Mouse (Mus musculus) cerebellum, adult (tissue): Measurements from ENCODE around the gene Syngr4.
"Not testable (repeated sequence)": the region's sequence is repeated elsewhere in the genome, so short reads cannot be mapped to it uniquely, and the experiment has no call there.

ENCODE experiments used
- ATAC-seq: cut with Nextera tagmentation; 2 replicates; pipeline ENCODE4 v1.9.2; 2017; ENCODE audit warnings: mild to moderate bottlenecking, moderate library complexity, mixed read lengths; ENCODE audit not compliant: insufficient number of reproducible peaks, low FRiP score, low TSS enrichment

Gene Syngr4

DNA sequence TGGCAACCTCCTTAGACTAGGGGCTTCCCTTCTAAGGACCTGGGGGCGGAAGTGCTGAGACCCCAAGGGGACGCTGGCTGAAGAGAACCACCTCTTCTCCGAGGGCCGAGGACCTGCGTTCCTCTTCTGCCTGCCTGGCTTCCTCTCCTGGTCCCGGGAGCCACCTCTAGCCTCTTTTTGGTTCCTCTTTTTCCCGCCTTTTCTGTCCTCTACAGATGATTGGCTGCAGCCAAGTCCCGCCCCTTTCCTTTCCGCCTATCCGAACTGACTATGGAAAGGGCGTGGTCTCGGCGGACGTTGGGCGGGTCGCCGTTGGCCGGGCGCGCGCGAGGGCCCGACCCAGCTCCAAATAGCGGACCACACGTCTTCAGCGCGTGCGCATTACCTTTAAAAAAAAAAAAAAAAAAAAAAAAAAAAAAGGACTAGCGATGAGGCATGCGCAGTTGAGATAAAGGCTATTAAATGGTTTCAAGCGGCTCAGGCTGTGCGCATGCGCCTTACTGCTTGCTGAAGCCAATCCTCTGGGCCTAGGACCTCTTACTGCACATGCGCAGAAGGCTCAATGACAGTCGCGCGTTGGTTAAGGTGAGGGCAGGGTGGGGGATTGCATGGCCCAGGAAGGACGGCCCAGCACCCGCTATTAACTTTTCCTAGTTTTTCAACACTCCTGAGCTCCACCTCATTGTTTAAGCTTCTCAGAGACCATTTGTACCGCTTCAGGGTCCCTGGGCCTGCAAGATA lies at the start of gene Syngr4, which contains the start of gene Tmem143:
Gene Syngr4, minus strand, starts transcription at position 198 of the 741 bp plus-strand sequence.
Gene Tmem143, plus strand, starts transcription at position 425 of the 741 bp plus-strand sequence.
- ATAC-seq, result peak; percentile 88

DNA sequence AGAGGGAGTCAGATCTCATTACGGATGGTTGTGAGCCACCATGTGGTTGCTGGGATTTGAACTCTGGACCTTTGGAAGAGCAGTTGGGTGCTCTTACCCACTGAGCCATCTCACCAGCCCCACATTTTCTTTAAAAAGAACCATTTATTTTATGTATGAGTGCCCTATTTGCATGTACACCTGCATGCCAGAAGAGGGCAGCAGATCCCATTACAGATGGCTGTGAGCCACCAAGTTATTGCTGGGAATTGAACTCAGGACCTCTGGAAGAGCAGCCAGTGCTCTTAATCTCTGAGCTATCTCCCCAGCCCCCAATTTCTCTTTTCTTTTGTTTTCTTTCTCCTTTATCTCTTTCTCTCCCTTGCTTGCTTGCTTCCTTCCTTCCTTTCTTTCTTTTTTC lies 46.8 kb upstream of the Syngr4 start:
- not testable (repeated sequence) for ATAC-seq

DNA sequence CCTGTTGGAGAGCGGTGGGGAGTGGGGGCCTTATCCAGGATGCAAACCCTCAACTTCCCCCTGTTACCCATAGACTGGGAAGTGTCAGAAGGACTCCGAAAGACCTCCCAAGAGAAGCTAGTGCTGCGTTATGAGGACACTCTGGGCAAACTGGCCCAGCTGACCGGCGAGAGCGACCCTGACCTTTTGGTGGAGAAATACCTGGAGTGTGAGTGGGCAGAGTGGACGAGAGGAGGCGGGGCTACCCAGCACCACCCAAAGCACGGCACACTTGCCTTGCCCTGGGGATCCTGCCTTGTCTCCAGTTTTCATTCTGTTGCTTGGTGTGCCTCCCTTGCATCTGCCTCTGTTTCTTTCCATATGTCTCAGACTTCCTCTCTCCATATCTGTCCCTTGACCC lies 45.5 kb upstream of the Syngr4 start:
- ATAC-seq, result no peak

DNA sequence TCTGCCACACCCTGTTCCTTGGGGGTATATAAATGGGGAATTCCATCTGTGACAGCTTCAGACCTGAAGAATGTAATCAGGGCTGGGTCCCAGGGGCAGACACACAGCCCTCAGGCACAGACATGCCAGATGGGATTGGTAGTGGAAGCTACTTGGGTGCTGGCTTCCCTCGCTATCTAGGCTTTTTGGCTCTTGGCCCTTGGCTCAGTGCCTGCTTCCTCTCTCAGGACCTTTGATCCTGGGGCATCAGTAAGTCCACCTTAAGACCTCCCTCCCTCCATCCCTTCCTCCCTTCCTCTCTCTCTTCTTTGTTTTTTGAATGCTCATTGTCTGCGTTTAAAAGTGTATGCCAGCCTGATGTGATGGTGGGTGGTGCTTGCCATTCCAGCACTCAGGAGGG lies 43.3 kb upstream of the Syngr4 start:
- no peak for ATAC-seq

DNA sequence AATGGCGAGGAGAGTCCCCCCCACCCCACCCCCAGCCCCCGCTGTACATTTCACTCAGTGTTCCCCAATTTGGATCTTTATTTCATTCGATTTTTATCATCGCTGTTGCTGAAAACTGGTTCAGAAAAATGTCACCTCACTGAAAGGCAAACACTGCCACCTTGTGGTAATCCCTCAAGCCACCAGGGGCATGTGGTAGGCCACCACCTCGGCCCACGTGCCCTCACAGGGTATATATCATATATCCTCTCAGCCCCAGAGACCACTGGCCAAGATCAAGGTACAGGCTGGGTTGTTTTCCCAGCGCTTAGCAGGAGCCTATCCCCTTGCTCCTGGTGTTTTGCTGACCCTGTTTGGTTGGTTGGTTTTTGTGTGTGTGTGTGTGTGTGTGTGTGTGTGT lies 38.6 kb upstream of the Syngr4 start:
- ATAC-seq, result no peak

DNA sequence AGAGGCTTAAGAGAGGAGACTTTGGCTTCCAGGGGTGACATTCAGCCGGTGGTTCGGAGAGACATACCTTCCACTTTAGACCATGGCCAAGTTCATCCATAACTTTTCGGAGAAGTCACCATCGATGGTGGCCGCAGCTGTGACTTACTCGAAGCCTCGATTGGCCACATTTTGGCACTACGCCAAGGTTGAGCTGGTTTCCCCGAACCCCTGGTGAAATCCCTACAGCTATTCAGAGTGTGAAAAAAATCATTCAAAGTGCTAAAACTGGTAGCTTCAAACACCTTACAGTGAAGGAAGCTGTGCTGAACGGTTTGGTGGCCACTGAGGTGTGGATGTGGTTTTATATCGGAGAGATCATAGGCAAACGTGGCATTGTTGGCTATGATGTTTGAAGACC lies 37.3 kb upstream of the Syngr4 start:
- not testable (repeated sequence) for ATAC-seq

DNA sequence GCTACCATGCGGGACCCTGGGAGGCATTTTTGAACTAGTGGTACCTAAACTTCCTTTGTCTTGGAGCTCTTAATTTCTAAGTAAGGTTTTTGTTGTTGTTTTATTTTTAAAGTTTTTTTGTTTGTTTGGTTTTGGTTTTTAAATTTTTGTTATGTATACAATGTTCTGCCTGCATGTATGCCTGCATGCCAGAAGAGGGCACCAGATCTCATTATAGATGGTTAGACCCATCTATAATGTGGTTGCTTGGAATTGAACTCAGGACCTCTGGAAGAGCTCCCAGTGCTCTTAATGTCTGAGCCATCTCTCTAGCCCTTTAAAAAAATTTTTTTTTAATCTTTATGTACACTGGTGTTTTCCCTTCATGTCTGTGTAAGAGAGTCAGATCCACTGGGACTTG lies 33.2 kb upstream of the Syngr4 start:
- no peak for ATAC-seq

DNA sequence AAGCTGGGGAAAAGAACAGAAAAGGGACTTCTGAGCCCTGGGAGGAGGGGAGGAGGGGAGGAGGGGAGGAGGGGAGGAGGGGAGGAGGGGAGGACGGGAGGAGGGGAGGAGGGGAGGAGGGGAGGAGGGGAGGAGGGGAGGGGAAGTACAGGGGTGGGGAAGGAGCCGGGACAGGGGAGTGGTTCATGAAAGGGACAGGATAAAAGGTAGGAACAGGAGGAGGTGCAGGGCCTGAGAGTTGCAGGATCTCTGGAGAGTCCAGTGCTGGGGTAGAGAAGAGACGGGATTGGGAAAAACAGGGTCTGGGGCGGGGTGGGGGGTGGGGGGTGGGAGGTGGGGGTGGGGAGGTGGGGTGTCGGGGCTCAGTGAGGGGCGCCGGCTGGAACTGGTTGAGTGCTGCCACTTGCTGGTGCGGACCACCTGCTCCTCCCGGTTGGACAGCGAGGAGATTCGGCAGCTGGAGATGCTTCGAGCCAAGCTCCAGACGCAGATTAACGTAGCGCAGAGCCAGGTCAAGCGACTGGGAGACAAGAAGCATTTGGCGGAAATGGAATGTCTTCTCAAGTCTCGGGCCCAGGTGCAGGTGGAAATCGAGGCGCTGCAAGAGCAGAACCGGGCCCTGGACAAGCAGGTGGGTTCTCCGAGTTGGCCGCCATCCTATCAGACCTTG lies 32.2 kb upstream of the Syngr4 start:
- no peak for ATAC-seq

DNA sequence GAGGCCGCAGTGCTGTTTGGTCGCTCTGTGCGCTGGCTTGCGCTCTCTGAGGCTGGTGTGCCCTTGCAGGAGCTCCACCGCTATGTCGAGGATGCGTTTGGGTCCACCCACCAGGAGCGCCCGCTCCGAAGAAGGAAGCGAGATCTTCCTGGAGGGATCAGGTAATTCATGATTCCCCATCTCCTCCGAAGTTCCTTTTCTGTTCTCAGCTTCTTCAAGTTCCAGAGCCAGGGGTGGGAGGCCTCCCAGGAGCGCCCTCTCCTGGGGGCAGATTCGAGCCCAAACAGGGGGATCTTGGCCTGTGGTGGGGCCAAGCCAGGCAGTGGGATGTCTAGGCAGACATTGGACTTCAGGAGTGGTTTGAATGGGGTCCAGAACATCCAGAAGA lies 27.9 kb upstream of the Syngr4 start:
- ATAC-seq, result no peak

DNA sequence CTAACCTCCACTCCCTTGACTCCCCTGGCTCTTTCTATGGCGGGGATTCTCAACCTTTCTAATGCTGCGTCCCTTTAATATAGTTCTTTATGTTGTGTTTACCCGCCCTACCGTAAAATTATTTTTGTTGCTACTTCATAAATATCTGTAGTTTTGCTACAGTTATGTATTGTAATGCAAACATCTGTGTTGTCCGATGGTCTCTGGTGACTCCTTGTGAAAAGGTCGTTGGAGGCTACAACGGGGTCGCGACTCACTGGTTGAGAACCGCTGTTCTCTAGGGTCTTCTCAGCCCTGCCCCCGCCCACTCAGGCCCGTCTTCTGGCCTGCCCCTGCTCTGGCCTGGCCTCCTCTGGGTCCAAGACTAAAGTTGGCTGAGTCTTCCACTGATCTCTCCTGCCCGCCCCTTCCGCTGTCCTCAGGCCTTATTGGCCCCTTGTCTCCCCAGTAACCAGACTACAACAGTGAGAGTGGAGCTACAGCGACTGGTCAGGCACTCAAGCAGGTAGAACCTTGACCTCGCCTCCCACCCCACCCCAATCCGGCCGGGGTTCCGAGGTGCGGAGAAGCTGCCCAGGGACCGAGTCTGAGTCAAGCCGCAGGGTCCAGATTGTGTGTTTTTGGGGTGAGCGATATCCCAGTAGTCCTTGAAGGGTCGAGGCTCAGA lies 27.4 kb upstream of the Syngr4 start, which contains the start of gene Ccdc114:
Gene Ccdc114, plus strand, starts transcription at position 311 of the 667 bp plus-strand sequence.
- peak; percentile 27; the same call in 1 of the 2 replicates for ATAC-seq

DNA sequence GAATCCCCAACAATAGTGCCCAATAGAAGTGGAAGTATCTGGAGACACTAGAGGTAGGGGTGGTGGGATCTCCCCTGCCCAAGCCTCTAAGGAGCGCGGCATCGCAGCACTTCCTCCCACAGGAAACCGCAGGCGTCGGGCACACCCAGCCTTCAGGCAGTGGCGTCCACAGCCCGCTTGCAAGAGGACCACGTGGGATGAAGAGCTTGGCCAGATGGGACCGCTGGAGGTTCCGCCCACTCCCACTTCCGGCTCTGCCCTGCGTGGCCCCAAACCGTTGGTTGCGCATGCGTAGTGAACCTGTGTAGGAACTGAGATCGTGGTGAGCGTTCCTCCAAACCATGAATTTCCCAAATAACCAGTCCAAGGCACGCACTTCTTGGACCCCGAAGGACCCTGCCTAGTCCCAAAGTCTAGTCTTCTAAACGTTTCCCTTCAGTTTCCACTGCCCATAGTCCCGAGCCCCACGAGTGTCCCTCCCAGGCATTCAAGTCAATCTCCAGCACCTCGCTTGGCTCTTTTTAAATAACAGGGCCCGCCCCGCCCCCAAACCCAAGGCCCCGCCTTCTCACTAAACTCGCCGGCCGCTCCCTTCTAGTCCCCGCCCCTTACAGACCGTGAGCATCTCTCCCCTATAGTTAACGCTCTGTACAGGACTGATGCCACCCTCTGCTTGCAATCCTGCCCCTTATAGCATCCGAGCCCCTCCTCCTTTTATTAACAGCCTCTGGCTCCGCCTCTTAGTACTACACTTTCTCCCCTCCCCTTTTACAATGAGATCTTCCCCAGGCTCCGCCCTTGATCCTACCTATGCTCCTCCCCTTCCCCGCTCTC lies 26.6 kb upstream of the Syngr4 start:
- ATAC-seq, result peak; percentile 84; the same call in 1 of the 2 replicates

DNA sequence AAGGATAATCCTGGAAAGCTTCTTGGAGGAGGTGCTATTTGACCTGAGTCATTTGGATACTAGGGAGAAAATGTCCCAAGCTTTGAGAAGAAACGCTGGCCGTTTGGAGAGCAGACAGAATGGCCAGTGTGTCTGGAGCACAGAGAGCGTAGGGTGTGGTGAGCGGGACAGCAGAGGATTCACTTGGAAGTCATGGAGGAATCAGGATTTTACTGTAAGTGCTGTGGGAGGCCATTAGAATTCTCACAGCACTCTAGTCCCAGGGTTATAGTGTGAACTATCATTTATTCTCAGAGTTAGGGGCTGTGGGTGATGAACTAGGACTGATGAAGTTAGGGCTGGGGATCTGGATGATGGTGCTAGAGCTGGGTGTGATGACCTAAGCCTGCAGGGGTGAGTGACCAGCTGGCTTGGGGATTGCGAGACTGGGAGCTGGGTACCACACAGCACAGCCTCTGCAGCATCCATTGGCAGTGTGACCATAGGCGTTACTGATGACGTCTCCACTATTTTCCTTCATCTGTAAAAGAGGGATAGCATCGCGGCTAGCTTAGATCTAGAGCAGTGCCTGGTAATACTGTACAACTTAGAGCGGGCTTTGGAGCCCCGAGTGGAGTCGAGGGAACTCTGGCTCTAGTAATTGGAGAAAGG lies 25.6 kb upstream of the Syngr4 start:
- ATAC-seq, result no peak

DNA sequence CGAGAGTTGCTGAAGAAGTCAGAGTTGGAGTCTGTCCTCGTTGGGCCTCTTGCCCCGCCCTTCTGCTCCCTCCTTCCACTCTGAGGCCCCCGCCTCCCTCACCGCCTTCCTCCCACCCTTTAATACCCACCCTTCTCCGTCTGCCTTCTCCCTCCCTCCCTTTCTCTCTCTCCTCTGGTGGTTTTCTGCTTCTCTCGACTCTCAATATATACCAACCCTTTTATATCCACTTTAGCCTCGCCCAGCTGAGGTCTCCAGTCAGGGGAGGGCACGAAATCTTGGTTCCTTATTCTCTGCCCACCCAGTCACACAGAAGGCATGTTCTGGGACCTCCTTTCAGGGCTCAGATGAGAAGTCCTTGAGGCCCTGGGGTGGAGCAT lies 24.7 kb upstream of the Syngr4 start, which contains the start of gene Emp3:
Gene Emp3, minus strand, starts transcription at position 163 of the 380 bp plus-strand sequence.
- ATAC-seq, result no peak

DNA sequence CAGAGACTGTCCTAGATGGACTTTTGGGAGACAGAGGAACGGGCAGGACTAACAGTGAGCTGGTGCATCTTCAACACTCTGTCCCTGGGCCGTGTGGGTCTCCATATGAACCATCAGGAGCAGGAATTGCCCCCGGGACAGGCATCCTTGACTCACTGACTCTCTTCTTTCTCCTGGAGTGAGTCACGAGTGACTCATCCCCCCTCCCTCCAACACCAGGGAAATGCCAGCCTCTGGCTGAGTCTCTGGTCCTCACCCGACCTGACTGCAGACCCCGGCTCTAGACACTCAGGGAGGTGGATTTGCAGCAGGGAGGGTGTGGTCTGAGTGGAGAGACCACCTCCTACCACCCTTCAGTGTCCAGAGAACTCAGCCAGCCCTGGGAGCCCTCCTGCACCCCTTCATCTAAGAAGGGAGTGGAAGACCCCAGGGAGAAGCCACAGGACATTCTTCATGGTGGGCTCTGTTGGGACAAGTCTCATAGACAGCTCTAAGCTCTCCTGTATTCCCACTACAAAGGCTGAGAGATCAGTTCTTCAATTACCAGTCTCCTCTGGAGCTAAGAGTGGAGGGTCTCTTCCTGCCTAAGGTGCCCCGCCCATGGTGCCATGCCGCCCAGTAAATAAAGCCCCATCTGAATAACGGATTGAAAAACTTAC lies 24.2 kb upstream of the Syngr4 start:
- ATAC-seq, result no peak

DNA sequence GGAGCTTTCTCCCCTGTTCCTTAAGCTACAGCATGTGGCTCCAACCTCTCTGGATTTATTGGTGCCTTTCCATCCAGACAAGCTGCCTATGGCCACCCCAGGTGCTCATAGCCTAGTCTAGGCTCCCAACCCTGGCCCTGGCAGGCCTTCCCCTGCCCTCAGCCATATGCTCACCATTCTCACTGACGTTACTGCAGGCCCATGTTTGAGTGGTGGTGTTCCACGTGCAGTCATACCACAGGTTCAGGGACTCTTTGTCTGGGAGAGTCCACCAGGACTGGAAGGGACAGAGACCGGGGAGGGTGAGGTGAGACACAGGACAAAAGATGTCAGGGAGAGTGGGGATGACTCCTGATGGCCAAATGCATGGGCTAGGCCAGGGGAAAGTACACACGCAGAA lies 23.2 kb upstream of the Syngr4 start:
- ATAC-seq, result no peak

DNA sequence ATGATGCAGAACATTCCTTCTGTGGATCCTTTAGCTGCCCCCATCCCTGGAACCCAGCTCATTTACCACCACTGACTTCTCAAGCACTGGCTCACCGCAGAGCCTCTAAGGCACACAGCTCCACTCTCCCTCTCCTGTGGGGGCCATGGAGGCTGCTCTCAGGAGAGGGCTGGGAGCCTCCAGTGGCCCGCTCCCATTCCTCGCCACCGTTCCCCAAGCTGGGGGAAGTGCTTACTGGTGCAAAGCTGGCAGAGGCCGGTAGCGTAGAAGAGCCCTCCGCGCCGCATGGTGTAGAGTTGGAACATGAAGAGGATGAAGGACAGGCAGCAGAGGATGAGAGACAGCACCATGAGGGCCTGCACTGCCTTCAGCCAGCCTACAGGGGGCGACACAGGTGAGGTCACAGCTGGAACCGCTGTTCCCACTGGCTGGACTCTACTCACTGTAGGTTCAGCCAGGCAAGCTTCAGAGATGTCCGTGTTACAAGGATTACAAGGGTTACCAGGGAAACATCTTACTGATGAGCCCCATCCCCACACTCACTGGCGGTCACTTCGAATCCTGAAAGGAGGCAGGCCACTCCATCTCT lies 22.7 kb upstream of the Syngr4 start:
- ATAC-seq, result no peak

DNA sequence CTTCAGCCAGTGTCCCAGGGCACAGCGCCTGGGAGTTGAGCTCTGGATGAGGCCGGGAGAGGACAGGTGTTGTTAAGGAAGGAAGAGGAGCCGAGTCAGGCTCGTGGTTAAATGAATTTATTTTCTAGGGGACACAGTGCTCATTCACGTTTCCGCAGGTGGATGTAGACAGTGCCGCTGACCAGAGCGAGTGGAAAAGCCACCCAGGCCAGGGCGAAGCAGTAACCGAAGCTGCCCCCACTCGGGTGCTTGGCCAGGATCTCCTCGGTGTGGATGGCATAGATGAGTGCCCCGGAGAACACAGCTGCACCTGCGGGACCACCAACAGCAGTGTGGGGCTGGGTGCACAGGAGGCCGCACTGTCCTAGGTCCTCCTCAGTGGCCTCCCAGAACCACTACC lies 21.4 kb upstream of the Syngr4 start:
- no peak for ATAC-seq

DNA sequence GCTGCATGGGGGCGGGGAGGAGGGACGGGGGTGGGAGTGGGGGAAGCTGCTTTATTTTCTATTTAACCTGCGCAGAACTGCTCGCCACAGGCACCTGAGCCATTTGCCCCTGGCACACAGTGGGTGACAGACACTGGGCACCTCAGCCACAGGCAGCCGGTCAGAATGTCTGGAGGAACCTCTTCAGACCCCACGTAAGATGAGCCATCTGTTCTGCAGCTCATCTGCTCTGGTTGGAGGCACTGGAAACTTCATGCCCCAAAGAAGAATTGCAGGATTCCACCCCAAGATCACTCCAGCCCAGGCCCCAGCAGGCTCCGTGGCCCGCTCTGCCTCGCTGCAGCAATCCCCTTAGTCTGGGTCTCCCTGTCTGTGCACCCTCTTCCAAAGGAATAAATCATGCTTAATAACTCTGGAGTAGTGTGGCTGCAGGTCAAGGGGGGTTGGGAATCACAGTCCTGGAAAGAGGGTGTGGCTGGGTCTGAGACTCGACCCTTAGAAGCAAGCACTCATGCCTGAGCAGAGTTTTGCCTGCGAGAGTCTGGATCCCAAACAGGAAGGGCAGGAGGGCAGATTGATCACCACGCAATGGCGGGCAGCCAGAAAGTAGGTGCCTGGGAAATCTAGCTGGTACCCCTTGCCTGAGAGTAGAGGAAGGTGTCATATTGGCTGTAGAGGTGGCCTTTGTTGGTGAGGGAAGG lies 20.6 kb upstream of the Syngr4 start:
- ATAC-seq, result no peak
